Mouse (Mus musculus) Muller cell, postnatal 12 days (primary cell): Measurements from ENCODE around the gene Fbn1.
"Not testable (repeated sequence)": the region's sequence is repeated elsewhere in the genome, so short reads cannot be mapped to it uniquely, and the experiment has no call there.

Experiments used
- DNase-seq: peaks from one replicate; pipeline ENCODE4 v3.0.0-alpha.2; 2015; ENCODE audit errors: inconsistent ontology term

The Fbn1 gene

GRCm38 (mm10) chr2:125293969-125294491 lies 213.8 kb downstream of the Fbn1 start:
- peak; percentile 40 for DNase-seq

- no peak for DNase-seq
Measured at GRCm38 (mm10) chr2:125292616-125293015, 215.2 kb downstream of the Fbn1 start.

DNA sequence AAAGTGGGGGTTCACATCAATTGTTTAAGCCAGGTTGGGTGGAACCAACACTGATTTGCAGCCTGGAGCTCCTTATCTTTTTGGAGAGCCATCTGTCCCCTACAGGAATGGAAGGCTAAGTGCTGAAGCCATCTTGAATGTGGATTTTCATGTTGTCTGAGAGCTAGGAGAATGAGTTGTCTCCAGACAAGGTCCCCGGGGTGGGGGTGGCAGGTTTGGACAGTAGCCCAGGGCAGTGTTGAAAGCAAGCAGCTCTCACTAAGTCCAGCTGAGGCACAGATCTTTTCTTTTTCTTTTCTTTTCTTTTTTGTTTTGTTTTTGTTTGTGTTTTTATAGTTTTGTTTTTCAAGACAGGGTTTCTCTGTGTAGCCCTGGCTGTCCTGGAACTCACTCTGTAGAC lies 216.7 kb downstream of the Fbn1 start:
- DNase-seq: no peak

GRCm38 (mm10) chr2:125290197-125290965 lies 217.4 kb downstream of the Fbn1 start:
- no peak for DNase-seq

GRCm38 (mm10) chr2:125285777-125286176 lies 222.0 kb downstream of the Fbn1 start:
- no peak for DNase-seq

GRCm38 (mm10) chr2:125282334-125283206 lies 225.2 kb downstream of the Fbn1 start:
- DNase-seq: no peak

- DNase-seq: not testable (repeated sequence)
Measured at GRCm38 (mm10) chr2:125279995-125280394, 227.8 kb downstream of the Fbn1 start.

- DNase-seq: peak; percentile 32
Measured at GRCm38 (mm10) chr2:125278474-125278873, 229.3 kb downstream of the Fbn1 start.

- no peak for DNase-seq
Measured at GRCm38 (mm10) chr2:125276692-125277091, 231.1 kb downstream of the Fbn1 start.

DNA sequence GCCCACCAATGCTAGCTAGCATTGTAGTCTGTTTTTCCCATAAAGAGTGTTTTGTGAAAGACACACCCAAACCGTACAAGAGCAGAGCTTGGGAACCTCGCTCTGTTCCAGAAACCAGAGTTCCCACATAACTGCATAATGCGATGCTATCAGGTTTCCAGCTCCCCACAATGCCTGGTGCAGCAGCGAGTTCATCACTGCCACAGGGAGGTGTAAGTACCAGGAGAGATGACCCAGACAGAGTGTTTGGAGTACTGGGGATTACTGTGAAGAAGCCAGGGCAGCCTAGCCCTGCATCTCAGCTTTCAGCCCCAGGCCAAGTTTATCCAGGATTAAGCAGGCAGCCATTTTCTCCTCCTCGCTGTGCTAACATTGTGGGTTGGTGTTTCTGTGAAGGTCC lies 232.2 kb downstream of the Fbn1 start:
- DNase-seq: no peak

- no peak for DNase-seq
Measured at GRCm38 (mm10) chr2:125268876-125269275, 238.9 kb downstream of the Fbn1 start.

- peak; percentile 29 for DNase-seq
Measured at GRCm38 (mm10) chr2:125263753-125264152, 244.0 kb downstream of the Fbn1 start.

DNA sequence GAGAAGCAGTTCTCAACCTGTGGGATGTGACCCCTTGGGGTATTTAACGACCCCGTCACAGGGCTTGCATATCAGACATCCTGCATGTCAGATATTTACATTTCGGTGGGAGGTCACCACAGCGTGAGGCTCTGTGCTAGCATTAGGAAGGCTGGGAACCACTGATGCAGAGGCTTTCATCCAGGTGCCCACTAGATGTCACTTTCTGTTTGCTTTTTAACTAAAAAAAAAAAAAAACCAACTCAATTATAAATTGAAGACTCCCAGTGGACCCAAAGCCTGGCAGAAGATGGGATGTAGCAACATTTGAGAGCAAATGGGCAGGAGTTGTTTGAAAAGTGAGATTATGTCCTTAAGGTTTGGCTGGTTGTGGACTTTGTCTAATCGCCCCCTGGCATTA lies 244.7 kb downstream of the Fbn1 start:
- peak; percentile 32 for DNase-seq

- no peak for DNase-seq
Measured at GRCm38 (mm10) chr2:125260326-125260725, 247.5 kb downstream of the Fbn1 start.

DNA sequence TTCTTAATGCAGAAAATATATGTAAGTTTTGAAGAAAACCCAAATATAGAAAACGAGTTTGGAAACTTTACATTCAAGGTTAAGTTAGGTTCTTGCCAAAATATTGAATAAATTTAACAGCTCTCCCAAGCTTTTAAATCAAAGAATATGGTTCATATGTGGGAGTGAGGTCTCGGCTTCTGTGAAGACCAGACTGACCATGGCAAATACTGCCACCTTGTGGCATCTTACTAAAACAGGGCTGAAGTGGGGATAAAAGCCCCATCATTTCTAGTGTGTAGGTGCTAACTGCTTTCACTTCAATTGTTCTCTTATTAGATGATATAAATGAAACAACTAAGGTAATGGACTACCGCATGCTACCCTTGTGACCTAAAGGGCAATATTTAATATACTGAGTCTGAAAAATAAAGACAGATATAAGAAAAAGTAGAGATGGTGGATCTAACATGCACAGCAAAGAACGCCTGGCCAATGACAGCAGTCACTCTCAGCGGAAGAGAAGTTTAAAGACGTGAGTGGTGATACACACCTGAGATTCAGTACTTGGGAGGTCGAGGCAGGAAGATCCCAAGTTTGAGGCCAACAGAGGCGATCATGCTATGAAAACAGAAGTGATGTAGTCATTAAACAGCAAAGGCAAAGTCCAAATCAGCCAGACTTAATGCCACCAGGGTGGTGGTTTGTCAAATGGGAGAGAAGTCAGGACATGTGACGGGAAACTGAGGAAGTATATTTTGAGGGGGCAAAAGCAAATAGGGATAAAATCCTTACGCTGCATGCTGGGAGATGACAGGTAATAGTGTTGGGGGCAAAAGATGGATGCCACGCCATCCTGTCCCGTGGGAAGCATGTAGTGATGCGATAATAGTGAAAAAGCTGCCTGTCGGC lies 248.3 kb downstream of the Fbn1 start:
- no peak for DNase-seq

DNA sequence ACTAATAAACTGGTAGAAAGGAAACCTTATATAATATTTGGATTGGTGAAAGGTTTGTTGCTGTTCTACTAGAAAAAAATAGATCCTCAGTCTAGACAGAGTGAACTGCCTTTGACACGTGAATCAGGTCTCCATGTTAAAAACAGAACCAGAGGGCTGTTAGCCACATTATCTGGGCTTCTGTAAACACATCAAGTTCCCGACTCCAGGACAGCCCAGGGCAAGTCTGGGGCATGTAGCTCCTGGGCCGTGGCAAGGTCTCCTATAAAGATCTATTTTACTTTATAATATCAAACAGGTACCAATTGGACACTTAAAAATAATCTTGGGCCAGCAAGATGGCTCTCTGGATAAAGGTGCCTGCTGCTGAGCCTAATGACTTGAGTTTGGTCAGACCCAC lies 251.9 kb downstream of the Fbn1 start:
- no peak for DNase-seq

GRCm38 (mm10) chr2:125254630-125255029 lies 253.2 kb downstream of the Fbn1 start:
- DNase-seq: no peak

GRCm38 (mm10) chr2:125253699-125254098 lies 254.1 kb downstream of the Fbn1 start:
- no peak for DNase-seq

- DNase-seq: peak; percentile 38
Measured at GRCm38 (mm10) chr2:125252275-125252674, 255.5 kb downstream of the Fbn1 start.

- no peak for DNase-seq
Measured at GRCm38 (mm10) chr2:125251781-125252180, 256.0 kb downstream of the Fbn1 start.
